Mouse (Mus musculus) olfactory bulb, adult 2 months (tissue): Measurements from ENCODE around the gene Slc22a28. TPM values are rescaled to one million over a fixed set of nuclear protein-coding genes. Genes with fewer than 3 reads are reported as not detected.
"Not testable (repeated sequence)": the region's sequence is repeated elsewhere in the genome, so short reads cannot be mapped to it uniquely, and the experiment has no call there.

Experiments
- H3K27ac ChIP-seq: fragments of 200-500 bp; 2 replicates; pipeline ENCODE4 v1.5.1; 2012; ENCODE audit warnings: low read depth, low read length; ENCODE audit not compliant: insufficient read depth
- H3K4me1 ChIP-seq: fragments of 200-500 bp; 2 replicates; pipeline ENCODE4 v1.6.1; 2012; ENCODE audit warnings: low read length; ENCODE audit not compliant: control insufficient read depth, insufficient read depth
- H3K4me3 ChIP-seq: fragments of 200-500 bp; 2 replicates; pipeline ENCODE4 v1.5.1; 2012; ENCODE audit warnings: mild to moderate bottlenecking, low read depth, low read length, moderate library complexity; ENCODE audit not compliant: insufficient read depth
- CTCF ChIP-seq: fragments of 200-500 bp; IDR thresholded peaks from 2 replicates; pipeline ENCODE4 v1.5.1; 2012; ENCODE audit warnings: low read depth, mild to moderate bottlenecking, low read length, moderate library complexity; ENCODE audit not compliant: insufficient read depth
- POLR2A ChIP-seq: fragments of 200-500 bp; IDR thresholded peaks from 2 replicates; pipeline ENCODE4 v1.6.1; 2012; ENCODE audit warnings: mild to moderate bottlenecking, low read depth, low read length, moderate library complexity; ENCODE audit not compliant: insufficient read depth
- WGBS: fragments of 180-500 bp; shearing (Covaris S2); methylation state at CpG from one replicate; pipeline ENCODE4 v1.1.7; 2018; 5-methylcytosine and 5-hydroxymethylcytosine counted together
- polyA plus RNA-seq: library from polyadenylated mRNA; stranded (reverse); fragments of >200 nt; gene quantifications from 2 replicates; pipeline ENCODE4 v1.2.4, GENCODE M21; 2012; ENCODE audit warnings: low replicate concordance; ENCODE audit not compliant: missing spikeins, insufficient read depth, insufficient read length

Gene Slc22a28
- polyA plus RNA-seq: not detected in 2 replicates

GRCm38 (mm10) chr19:8131881-8132280 lies at the start of gene Slc22a28:
TSS of gene Slc22a28 (minus strand) at chr19:8131982.
- not testable (repeated sequence) for H3K4me3 ChIP-seq, H3K27ac ChIP-seq, H3K4me1 ChIP-seq
- WGBS: 92% methylated on average over 2 of the region's 3 CpGs

GRCm38 (mm10) chr19:8148787-8149523 lies 17.2 kb upstream of the Slc22a28 start:
- WGBS: 59% methylated on average over 2 of the region's 2 CpGs
- Histone ChIP-seq H3K4me1 (no peaks in the 10 kb centered on the region), H3K27ac (no peak overlapping the region), H3K4me3 (no peak overlapping the region)
- no peak for TF ChIP-seq CTCF
- TF ChIP-seq POLR2A: no peak

GRCm38 (mm10) chr19:8142716-8143115 lies 10.9 kb upstream of the Slc22a28 start:
- H3K4me3 ChIP-seq, H3K4me1 ChIP-seq, H3K27ac ChIP-seq: not testable (repeated sequence)
- 80% methylated on average over 2 of the region's 2 CpGs for WGBS

- not testable (repeated sequence) for H3K27ac ChIP-seq, H3K4me3 ChIP-seq, H3K4me1 ChIP-seq
- 76% methylated on average over 14 of the region's 14 CpGs for WGBS
Measured at GRCm38 (mm10) chr19:8134127-8134841, 2.5 kb upstream of the Slc22a28 start.

GRCm38 (mm10) chr19:8019904-8020349 lies 111.9 kb downstream of the Slc22a28 start:
- Histone ChIP-seq H3K4me3 (no peak overlapping the region), H3K4me1 (no peaks in the 10 kb centered on the region), H3K27ac (no peak overlapping the region)
- no peak for TF ChIP-seq POLR2A
- TF ChIP-seq CTCF: no peak
- 93% methylated on average over 13 of the region's 13 CpGs for WGBS

- not testable (repeated sequence) for H3K27ac ChIP-seq, H3K4me1 ChIP-seq, H3K4me3 ChIP-seq
- 93% methylated on average over 17 of the region's 17 CpGs for WGBS
Measured at GRCm38 (mm10) chr19:8019329-8019851, 112.4 kb downstream of the Slc22a28 start.

- H3K4me3 ChIP-seq, H3K27ac ChIP-seq, H3K4me1 ChIP-seq: not testable (repeated sequence)
- 93% methylated on average over 9 of the region's 9 CpGs for WGBS
Measured at GRCm38 (mm10) chr19:8018535-8018934, 113.2 kb downstream of the Slc22a28 start.

Other genes with a start within 250 kb of the Slc22a28 start
- not detected in 2 replicates for gene Slc22a27, start 166.0 kb downstream of the Slc22a28 start, polyA plus RNA-seq
- not detected in 2 replicates for gene Slc22a29, start 86.9 kb upstream of the Slc22a28 start, polyA plus RNA-seq